Mouse (Mus musculus): Measurements from ENCODE around the gene Zfp128. TPM values are rescaled to one million over a fixed set of nuclear protein-coding genes. Genes with fewer than 3 reads are reported as not detected.

Zfp128 gene
- 2.3 TPM for polyA plus RNA-seq (2014; fragmentation: Illumina TruSeq; extraction: RNeasy Lipid Tissue Mini Kit (QIAGEN cat#74804); ENCODE audit: low read depth, low replicate concordance)

DNA sequence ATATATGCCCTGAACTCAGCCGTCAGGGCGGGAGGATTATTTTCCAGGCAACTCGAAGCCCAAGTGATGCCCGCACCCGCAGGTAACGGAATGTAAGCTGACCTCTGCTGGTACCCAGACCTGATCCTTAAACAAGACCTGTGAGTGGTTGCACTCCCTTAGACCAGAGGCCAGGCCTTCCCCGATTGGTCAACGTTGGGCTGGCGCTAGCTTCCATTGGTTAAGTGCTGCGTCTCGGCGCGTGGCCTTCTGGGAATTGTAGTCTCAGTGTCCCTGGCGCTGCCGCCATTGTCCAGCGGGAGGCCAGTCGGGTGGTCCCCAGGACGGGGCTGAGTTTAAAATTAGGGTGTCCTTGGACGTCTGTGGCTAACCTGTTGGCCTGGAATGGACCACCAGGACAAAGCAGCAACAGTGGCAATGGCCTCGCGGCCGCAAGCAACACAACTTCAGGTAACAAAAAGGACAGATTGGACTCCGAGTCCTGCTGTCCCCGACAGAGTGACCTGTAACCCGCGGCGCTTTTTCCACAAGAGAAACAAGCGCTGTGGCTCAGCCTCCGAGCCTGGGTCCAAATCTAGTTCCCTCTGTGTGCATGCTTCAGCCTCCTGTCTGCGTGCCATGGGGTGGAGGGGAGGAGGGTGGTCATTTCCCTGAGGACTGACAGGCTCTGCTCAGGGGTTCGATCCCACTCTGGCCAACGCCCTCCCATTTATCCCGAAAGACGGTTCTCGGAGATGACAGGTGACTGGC, at the start of gene Zfp128:
Gene Zfp128, plus strand, starts transcription at position 267 of the 750 bp plus-strand sequence.

GRCm38 (mm10) chr7:12834162-12835120, 46.5 kb upstream of the Zfp128 start, which contains the start of gene Zfp110:
Gene Zfp110, plus strand, starts transcription at chr7:12834761.

GRCm38 (mm10) chr7:12897655-12898410, 16.9 kb downstream of the Zfp128 start, which contains the start of gene Zscan22:
Gene Zscan22, plus strand, starts transcription at chr7:12897815.

GRCm38 (mm10) chr7:12921705-12922465, 40.9 kb downstream of the Zfp128 start, which contains the start of gene Rps5:
Gene Rps5, plus strand, starts transcription at chr7:12922290.

GRCm38 (mm10) chr7:12927191-12927680, 46.3 kb downstream of the Zfp128 start, which contains the start of gene Rnf225:
Gene Rnf225, plus strand, starts transcription at chr7:12927416.

Other genes starting within 250 kb of the Zfp128 start
- gene Vmn2r54, start 240.9 kb upstream of the Zfp128 start, polyA plus RNA-seq (2014; fragmentation: Illumina TruSeq; extraction: RNeasy Lipid Tissue Mini Kit (QIAGEN cat#74804); ENCODE audit: low read depth, low replicate concordance), result not detected
- not detected for gene Vmn2r55, start 196.2 kb upstream of the Zfp128 start, polyA plus RNA-seq (2014; fragmentation: Illumina TruSeq; extraction: RNeasy Lipid Tissue Mini Kit (QIAGEN cat#74804); ENCODE audit: low read depth, low replicate concordance)
- gene Vmn2r56, start 146.2 kb upstream of the Zfp128 start, polyA plus RNA-seq (2014; fragmentation: Illumina TruSeq; extraction: RNeasy Lipid Tissue Mini Kit (QIAGEN cat#74804); ENCODE audit: low read depth, low replicate concordance), result not detected
- gene Zscan18, start 77.5 kb upstream of the Zfp128 start, polyA plus RNA-seq (2014; fragmentation: Illumina TruSeq; extraction: RNeasy Lipid Tissue Mini Kit (QIAGEN cat#74804); ENCODE audit: low read depth, low replicate concordance), result 0.45 TPM
- gene Zfp329, start 62.3 kb upstream of the Zfp128 start, polyA plus RNA-seq (2014; fragmentation: Illumina TruSeq; extraction: RNeasy Lipid Tissue Mini Kit (QIAGEN cat#74804); ENCODE audit: low read depth, low replicate concordance), result 7.7 TPM
- gene Zfp110, start 46.4 kb upstream of the Zfp128 start, polyA plus RNA-seq (2014; fragmentation: Illumina TruSeq; extraction: RNeasy Lipid Tissue Mini Kit (QIAGEN cat#74804); ENCODE audit: low read depth, low replicate concordance), result 24.1 TPM
- gene Zscan22, start 16.6 kb downstream of the Zfp128 start, polyA plus RNA-seq (2014; fragmentation: Illumina TruSeq; extraction: RNeasy Lipid Tissue Mini Kit (QIAGEN cat#74804); ENCODE audit: low read depth, low replicate concordance), result 2.5 TPM
- gene Rps5, start 41.1 kb downstream of the Zfp128 start, polyA plus RNA-seq (2014; fragmentation: Illumina TruSeq; extraction: RNeasy Lipid Tissue Mini Kit (QIAGEN cat#74804); ENCODE audit: low read depth, low replicate concordance), result 23.2 TPM
- gene Rnf225, start 46.2 kb downstream of the Zfp128 start, polyA plus RNA-seq (2014; fragmentation: Illumina TruSeq; extraction: RNeasy Lipid Tissue Mini Kit (QIAGEN cat#74804); ENCODE audit: low read depth, low replicate concordance), result not detected
- 1.6 TPM for gene Zfp324, start 84.7 kb downstream of the Zfp128 start, polyA plus RNA-seq (2014; fragmentation: Illumina TruSeq; extraction: RNeasy Lipid Tissue Mini Kit (QIAGEN cat#74804); ENCODE audit: low read depth, low replicate concordance)
- 1.9 TPM for gene Zfp446, start 96.7 kb downstream of the Zfp128 start, polyA plus RNA-seq (2014; fragmentation: Illumina TruSeq; extraction: RNeasy Lipid Tissue Mini Kit (QIAGEN cat#74804); ENCODE audit: low read depth, low replicate concordance)
- 181 TPM for gene Slc27a5, start 117.0 kb downstream of the Zfp128 start, polyA plus RNA-seq (2014; fragmentation: Illumina TruSeq; extraction: RNeasy Lipid Tissue Mini Kit (QIAGEN cat#74804); ENCODE audit: low read depth, low replicate concordance)
- gene Trim28, start 117.9 kb downstream of the Zfp128 start, polyA plus RNA-seq (2014; fragmentation: Illumina TruSeq; extraction: RNeasy Lipid Tissue Mini Kit (QIAGEN cat#74804); ENCODE audit: low read depth, low replicate concordance), result 18.0 TPM
- 0.24 TPM for gene Zbtb45, start 128.9 kb downstream of the Zfp128 start, polyA plus RNA-seq (2014; fragmentation: Illumina TruSeq; extraction: RNeasy Lipid Tissue Mini Kit (QIAGEN cat#74804); ENCODE audit: low read depth, low replicate concordance)
- 78.1 TPM for gene Chmp2a, start 153.6 kb downstream of the Zfp128 start, polyA plus RNA-seq (2014; fragmentation: Illumina TruSeq; extraction: RNeasy Lipid Tissue Mini Kit (QIAGEN cat#74804); ENCODE audit: low read depth, low replicate concordance)
- 30.5 TPM for gene Ube2m, start 157.1 kb downstream of the Zfp128 start, polyA plus RNA-seq (2014; fragmentation: Illumina TruSeq; extraction: RNeasy Lipid Tissue Mini Kit (QIAGEN cat#74804); ENCODE audit: low read depth, low replicate concordance)
- 0.11 TPM for gene Mzf1, start 173.6 kb downstream of the Zfp128 start, polyA plus RNA-seq (2014; fragmentation: Illumina TruSeq; extraction: RNeasy Lipid Tissue Mini Kit (QIAGEN cat#74804); ENCODE audit: low read depth, low replicate concordance)
- not detected for gene Vmn1r85, start 214.0 kb downstream of the Zfp128 start, polyA plus RNA-seq (2014; fragmentation: Illumina TruSeq; extraction: RNeasy Lipid Tissue Mini Kit (QIAGEN cat#74804); ENCODE audit: low read depth, low replicate concordance)
- gene Vmn1r86, start 238.7 kb downstream of the Zfp128 start, polyA plus RNA-seq (2014; fragmentation: Illumina TruSeq; extraction: RNeasy Lipid Tissue Mini Kit (QIAGEN cat#74804); ENCODE audit: low read depth, low replicate concordance), result not detected

Data from liver, adult 10 weeks (tissue).